Mouse (Mus musculus) ES-E14 (cell line): Measurements from ENCODE around the gene Rps6ka1.

Experiments used
- HCFC1 ChIP-seq: IDR thresholded peaks from 2 replicates; pipeline ENCODE4 v1.6.1; 2012; ENCODE audit warnings: low read length, inconsistent platforms, borderline replicate concordance; ENCODE audit not compliant: insufficient read depth
- MAFK ChIP-seq: IDR thresholded peaks from 2 replicates; pipeline ENCODE4 v1.6.1; 2014; ENCODE audit warnings: mild to moderate bottlenecking, low read depth, low read length, inconsistent platforms; ENCODE audit not compliant: insufficient read depth
- ZC3H11A ChIP-seq: IDR thresholded peaks from 2 replicates; pipeline ENCODE4 v1.6.1; 2012; ENCODE audit warnings: low read depth, mild to moderate bottlenecking, inconsistent platforms, low read length, borderline replicate concordance
- ZNF384 ChIP-seq: IDR thresholded peaks from 2 replicates; pipeline ENCODE4 v1.6.1; 2012; ENCODE audit warnings: low read depth, low read length, inconsistent platforms

DNA sequence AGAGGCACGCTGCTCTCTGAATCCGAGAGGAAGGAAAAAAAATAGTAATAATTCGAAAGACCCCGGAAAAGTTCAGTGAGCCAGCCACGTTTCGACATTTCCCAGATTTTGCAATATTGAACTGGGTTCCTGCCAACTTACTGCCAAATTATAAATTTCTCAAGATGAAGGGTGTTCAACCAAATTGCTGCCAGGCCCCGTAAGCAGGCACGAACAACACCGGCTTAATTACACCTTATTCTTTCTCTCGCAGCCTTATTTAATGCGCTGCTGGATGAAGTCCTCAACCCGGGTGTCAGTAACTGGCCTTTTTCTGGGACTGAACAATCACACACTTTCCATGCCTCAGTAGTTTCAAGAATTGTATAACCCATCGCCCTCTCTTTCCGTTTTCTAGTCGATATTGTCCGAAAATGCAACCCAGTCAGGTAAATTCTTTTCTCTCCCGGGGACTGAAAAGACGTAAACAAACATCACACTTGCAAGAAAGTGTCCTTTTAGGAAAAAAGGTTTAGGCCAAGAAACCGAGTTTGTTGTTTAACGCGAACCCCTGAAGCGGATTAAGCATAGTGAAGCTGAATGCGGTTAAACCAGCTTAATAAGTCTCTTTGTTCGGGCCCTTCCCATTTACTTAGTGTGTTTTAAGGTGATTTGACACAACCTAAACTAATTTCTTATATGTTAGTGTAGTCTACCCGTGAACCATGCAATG, 72.6 kb downstream of the Rps6ka1 start:
- TF ChIP-seq MAFK, result no peak
- TF ChIP-seq ZC3H11A, result no peak
- TF ChIP-seq ZNF384, result no peak; the same call in 1 of the 2 replicates
- no peak for TF ChIP-seq HCFC1
